Mouse (Mus musculus) hindbrain, embryonic 13.5 days (tissue): ENCODE measurements at regions not wholly inside any gene's neighbourhood (a gene's known extent, or its start where the extent isn't known, plus 50 kb on each side); places are given as distances from the start of the nearest gene placed in this dataset.

Source experiments
- ATAC-seq: fragments of 200-750 bp; cut with Nextera tagmentation; 2 replicates; pipeline ENCODE4 v1.8.0; 2017; ENCODE audit warnings: moderate TSS enrichment; ENCODE audit not compliant: low FRiP score
- H3K27ac ChIP-seq: fragments of 300-500 bp; sonication (generic); 2 replicates; pipeline ENCODE4 v1.5.1; 2015; ENCODE audit warnings: inconsistent platforms, mild to moderate bottlenecking, moderate library complexity
- H3K27me3 ChIP-seq: fragments of 300-500 bp; sonication (generic); 2 replicates; pipeline ENCODE4 v1.6.1; 2015; ENCODE audit warnings: mild to moderate bottlenecking, inconsistent platforms
- H3K36me3 ChIP-seq: fragments of 300-500 bp; sonication (generic); 2 replicates; pipeline ENCODE4 v1.6.1; 2015; ENCODE audit warnings: mild to moderate bottlenecking, inconsistent platforms
- H3K4me1 ChIP-seq: fragments of 300-500 bp; sonication (generic); replicated peaks from 2 replicates; pipeline ENCODE4 v1.6.1; 2015; ENCODE audit warnings: inconsistent platforms
- H3K4me2 ChIP-seq: fragments of 300-500 bp; sonication (generic); 2 replicates; pipeline ENCODE4 v1.6.1; 2015; ENCODE audit warnings: inconsistent platforms, mild to moderate bottlenecking, moderate library complexity
- H3K4me3 ChIP-seq: fragments of 300-500 bp; sonication (generic); 2 replicates; pipeline ENCODE4 v1.5.1; 2015; ENCODE audit warnings: mild to moderate bottlenecking, inconsistent platforms
- H3K9ac ChIP-seq: fragments of 300-500 bp; sonication (generic); 2 replicates; pipeline ENCODE4 v1.6.1; 2015; ENCODE audit warnings: mild to moderate bottlenecking, inconsistent platforms
- H3K9me3 ChIP-seq: fragments of 300-500 bp; sonication (generic); 2 replicates; pipeline ENCODE4 v1.6.1; 2016; ENCODE audit warnings: inconsistent platforms
- WGBS: fragments of 180-500 bp; shearing (Covaris S2); methylation state at CpG from one replicate; pipeline ENCODE4 v1.1.7; 2015; 5-methylcytosine and 5-hydroxymethylcytosine counted together

DNA sequence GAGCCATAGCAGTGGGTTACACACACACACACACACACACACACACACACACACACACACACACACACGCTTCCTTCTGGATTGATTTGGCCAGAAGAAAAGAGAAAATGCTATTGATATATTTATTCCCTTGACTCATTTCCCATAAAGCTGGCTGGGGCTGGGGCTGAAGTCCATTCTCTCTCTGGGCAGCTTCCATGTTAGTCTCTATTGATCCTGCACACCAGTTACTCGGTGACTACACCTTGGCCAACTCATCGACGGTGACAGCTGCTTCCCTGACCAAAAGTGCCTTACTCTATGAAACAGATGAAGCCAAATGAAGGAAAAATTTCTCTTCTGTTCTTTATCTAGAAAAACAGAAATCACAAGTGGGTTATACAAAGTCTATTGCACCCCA lies 82.1 kb downstream of the Snx18 start:
- no peak for ATAC-seq
- Histone ChIP-seq H3K36me3 (no peaks in the 10 kb centered on the region), H3K9me3 (no peaks in the 10 kb centered on the region), H3K27ac (no peak overlapping the region), H3K4me3 (no peak overlapping the region), H3K4me1 (peaks cover 3% of the 10 kb centered on the region; the same call in 1 of the 2 replicates), H3K9ac (no peak overlapping the region), H3K4me2 (no peak overlapping the region), H3K27me3 (no peaks in the 10 kb centered on the region)
- 92% methylated on average over 4 of the region's 4 CpGs for WGBS

DNA sequence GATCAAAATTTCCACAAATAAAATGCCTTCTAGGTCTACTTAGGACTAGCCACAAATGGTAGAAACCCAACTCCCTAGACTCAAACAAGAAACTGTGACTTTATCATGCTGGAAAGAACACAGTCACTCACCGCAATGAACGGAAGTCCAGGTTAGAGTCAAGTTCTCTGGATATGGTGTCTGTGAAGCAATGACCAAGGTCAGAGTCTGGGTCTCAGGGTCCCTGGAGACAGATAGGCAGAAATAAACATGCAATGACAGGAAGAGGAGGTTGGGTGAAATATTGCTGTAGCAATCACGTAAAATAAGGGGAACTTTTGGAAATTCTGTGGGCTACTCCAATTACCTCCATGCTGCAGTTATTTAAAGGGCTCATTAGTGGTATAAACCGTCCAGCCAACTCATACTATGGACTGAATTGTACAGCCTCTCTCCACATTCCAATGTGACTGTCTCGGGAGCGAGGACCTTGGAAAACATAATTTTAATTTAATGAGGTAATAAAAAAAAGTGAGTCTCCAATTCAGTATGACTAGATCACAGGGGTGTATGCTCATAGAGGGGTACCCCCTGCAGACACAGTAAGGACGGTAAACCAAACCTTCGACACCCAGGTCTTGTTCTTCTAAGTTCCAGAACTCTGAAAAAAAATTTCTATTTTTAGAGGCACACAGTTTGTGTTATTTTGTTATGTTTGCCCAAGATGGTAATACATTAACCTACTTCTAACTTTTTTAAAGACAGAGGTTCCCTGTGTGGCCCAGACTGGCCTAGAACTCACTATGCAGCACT lies 83.5 kb downstream of the Snx18 start:
- H3K36me3 ChIP-seq: no peaks in the 10 kb centered on the region
- 87% methylated on average over 8 of the region's 8 CpGs for WGBS
- H3K4me1 ChIP-seq: peaks cover 3% of the 10 kb centered on the region; the same call in 1 of the 2 replicates
- H3K27ac ChIP-seq: no peak overlapping the region
- H3K9me3 ChIP-seq: no peaks in the 10 kb centered on the region
- H3K27me3 ChIP-seq: no peaks in the 10 kb centered on the region
- H3K9ac ChIP-seq: no peak overlapping the region
- no peak overlapping the region for H3K4me3 ChIP-seq
- no peak for ATAC-seq
- H3K4me2 ChIP-seq: no peak overlapping the region

DNA sequence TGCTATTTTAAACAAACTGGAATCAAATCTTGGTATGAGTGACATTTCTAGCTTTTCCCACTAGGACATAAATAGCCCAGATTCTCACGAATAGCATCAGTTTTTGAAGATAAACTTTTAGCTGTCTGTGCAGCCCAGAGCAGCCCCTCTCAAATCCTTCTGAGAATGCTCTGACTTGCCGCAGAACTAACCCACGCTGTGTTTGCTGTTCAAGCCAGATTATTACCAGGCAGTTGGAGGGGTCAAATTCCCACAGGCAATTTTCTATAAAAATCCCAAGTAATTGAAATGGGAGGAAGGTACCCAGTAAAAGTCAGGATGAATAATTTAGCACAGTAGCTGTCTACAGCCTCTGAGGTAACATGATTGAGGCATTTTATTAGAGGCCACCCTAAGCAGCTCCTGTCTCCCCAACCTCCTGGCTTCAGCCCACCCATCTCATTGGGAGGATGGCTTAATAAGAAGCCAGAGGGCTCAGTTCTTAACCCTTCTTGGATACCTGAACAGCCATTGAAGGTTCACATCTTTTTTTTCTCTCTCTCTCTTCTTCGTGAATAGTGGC lies 84.4 kb downstream of the Snx18 start:
- 59% methylated on average over 4 of the region's 4 CpGs for WGBS
- Histone ChIP-seq H3K36me3 (no peaks in the 10 kb centered on the region), H3K27ac (no peak overlapping the region), H3K27me3 (no peaks in the 10 kb centered on the region), H3K4me2 (no peak overlapping the region), H3K4me3 (no peak overlapping the region), H3K4me1 (peaks cover 3% of the 10 kb centered on the region; the same call in 1 of the 2 replicates), H3K9me3 (no peaks in the 10 kb centered on the region), H3K9ac (no peak overlapping the region)
- ATAC-seq: peak; percentile 57; the same call in 1 of the 2 replicates

DNA sequence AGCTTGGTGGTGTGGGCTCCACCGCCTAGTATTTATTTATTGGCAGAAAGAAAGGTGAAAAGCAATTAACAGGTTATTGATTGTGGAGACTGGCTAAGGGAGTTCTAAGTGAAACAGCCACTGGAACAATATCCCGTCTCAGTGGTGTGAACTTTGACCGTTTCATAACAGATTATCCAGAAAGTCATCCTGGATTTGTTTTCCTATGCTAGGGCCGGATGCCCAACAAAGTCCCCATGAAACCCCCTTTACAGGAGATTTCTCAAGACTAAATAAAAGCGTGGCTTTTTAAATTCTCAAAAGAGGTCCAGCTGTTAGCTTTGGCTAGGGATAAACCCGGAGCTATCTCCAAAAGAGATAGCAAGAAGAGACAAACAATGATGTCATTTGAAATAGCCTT lies 91.4 kb downstream of the Snx18 start:
- Histone ChIP-seq H3K9ac (no peak overlapping the region), H3K36me3 (no peaks in the 10 kb centered on the region), H3K4me2 (no peak overlapping the region), H3K4me3 (no peak overlapping the region), H3K9me3 (no peaks in the 10 kb centered on the region), H3K27ac (no peak overlapping the region), H3K4me1 (no peaks in the 10 kb centered on the region), H3K27me3 (no peaks in the 10 kb centered on the region)
- ATAC-seq: no peak
- WGBS: 86% methylated on average over 6 of the region's 6 CpGs

DNA sequence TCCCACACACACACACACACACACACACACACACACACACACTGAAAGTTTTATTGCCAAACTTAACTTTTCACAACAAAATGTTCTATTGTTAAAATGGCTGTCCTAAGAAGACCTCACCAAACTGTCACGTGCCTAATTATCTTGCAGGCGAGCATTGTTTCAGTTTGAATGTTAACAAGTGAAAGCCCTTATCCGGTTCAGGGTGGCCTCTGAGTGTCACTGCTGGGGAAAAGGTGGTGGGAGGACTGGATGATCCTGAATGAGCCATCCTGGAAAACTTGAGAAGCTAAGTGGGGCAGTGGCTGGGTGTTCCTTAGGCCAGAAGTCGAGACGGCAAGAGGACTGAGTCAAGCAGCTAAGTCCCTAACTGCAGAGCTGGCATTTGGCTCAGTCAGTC lies 94.9 kb downstream of the Snx18 start:
- ATAC-seq: no peak
- WGBS: 74% methylated on average over 5 of the region's 5 CpGs

DNA sequence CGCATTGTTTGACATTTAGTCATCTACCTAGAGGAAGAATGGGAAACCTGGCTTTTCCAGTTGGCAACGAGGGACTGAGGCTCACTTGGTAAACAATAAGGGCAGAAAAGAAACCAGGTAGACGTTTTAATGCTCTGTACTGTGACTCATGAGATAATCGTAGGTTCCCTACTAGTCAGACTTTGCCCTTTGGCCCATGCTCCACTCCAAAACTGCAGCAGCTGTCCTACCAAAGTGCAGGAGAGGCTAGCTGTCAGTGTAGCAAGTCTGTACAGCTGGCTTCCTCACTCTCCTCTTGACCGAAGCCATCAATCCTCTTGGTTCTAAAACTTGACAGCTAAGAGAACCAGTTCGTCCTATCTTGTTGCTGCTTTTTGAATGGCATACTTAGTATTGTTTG lies 100.2 kb downstream of the Snx18 start:
- Histone ChIP-seq H3K9ac (no peak overlapping the region), H3K4me2 (no peak overlapping the region), H3K27ac (no peak overlapping the region), H3K36me3 (no peaks in the 10 kb centered on the region), H3K27me3 (no peaks in the 10 kb centered on the region), H3K4me1 (no peaks in the 10 kb centered on the region), H3K4me3 (no peak overlapping the region), H3K9me3 (no peaks in the 10 kb centered on the region)
- 89% methylated on average over 6 of the region's 6 CpGs for WGBS
- no peak for ATAC-seq

More for the DNA sequence above, 94.9 kb downstream of the Snx18 start:
- Histone ChIP-seq H3K4me3 (no peak overlapping the region), H3K9me3 (no peaks in the 10 kb centered on the region), H3K4me1 (no peaks in the 10 kb centered on the region), H3K9ac (no peak overlapping the region), H3K27me3 (no peaks in the 10 kb centered on the region), H3K27ac (no peak overlapping the region), H3K36me3 (no peaks in the 10 kb centered on the region), H3K4me2 (no peak overlapping the region)

DNA sequence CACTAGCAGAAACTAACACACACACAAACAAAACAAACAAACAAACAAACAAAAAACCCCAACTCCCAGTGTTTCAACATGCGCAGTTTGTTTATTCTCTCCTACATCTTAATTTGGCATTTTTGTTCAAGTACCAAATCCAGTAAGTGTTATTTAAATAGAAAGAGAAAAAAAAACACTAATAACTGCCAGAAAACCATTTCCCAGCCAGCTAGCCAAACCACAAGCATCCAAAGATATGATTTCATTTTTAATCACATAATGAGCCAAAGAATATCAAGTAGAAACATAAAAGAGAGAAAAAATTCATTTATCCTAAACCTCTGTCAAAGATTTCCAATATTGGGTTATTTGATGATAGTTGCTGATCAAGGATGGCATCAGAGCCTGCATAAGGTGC lies 102.3 kb downstream of the Snx18 start:
- no peaks in the 10 kb centered on the region for H3K9me3 ChIP-seq
- H3K4me1 ChIP-seq: no peaks in the 10 kb centered on the region
- H3K9ac ChIP-seq: no peak overlapping the region
- 95% methylated on average over 1 of the region's 1 CpGs for WGBS
- H3K36me3 ChIP-seq: no peaks in the 10 kb centered on the region
- no peaks in the 10 kb centered on the region for H3K27me3 ChIP-seq
- no peak for ATAC-seq
- no peak overlapping the region for H3K4me2 ChIP-seq
- H3K4me3 ChIP-seq: no peak overlapping the region
- H3K27ac ChIP-seq: no peak overlapping the region

DNA sequence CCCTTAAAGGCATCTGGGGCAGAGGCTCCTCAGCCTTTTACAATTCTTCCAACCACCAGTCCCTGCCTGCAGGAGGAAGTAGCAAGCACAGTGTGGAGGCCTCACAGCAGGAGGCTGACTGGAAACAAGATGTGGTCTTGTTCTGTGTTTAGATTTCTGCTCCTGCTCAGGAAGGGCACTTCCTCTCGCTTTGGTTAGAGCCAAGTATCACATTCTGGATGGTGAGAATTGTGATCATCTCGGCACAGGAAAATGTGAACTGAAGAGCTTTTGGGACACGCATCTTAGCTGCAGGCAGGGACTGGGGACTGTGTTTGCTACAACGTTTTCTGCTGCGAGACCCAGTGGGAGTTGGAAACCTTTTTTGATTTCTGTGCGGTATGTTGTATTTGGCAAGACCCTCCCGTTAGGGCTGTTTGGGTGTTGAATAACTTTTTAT lies 103.2 kb downstream of the Snx18 start:
- Histone ChIP-seq H3K4me1 (no peaks in the 10 kb centered on the region), H3K9ac (no peak overlapping the region), H3K9me3 (no peaks in the 10 kb centered on the region), H3K27ac (no peak overlapping the region), H3K4me3 (no peak overlapping the region), H3K36me3 (no peaks in the 10 kb centered on the region), H3K4me2 (no peak overlapping the region), H3K27me3 (no peaks in the 10 kb centered on the region)
- 46% methylated on average over 7 of the region's 7 CpGs for WGBS
- no peak for ATAC-seq

DNA sequence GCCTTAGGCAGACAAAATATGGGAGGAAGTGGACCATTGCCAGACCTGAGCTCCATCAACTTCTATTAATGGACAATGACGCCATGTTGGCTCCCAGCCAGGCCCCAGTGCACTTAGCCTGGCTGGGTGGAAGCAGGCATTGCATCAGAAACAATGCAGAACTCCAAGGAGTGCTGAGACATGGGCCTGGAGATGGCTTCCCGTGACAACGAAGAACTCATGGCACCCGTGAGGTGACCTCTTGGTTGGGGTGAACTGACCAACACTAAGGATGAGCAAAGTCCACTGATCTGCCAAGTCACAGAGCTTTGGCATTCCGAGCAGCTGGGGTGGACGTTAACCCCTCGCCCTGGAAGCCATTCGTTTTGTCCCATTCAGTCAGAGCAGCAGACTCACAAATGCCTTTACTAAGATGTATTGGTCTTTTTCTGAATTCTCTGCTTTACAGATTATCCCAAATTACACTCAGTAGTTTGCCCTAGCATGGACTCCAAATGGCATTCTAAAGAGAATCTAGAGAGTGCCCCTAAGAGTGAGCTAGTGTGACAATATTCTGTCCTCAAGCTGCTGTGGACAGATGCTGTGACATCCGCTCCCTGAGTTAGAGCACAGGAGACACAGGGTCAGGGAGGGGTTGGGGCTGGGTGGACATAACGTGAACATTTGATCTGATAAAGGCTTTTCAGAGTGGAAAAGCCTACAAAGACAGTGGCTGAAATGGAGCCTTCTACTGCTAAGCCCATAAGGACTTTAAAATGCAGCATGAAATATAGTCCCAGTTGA lies 108.8 kb downstream of the Snx18 start:
- ATAC-seq: peak; percentile 68; the same call in 1 of the 2 replicates
- Histone ChIP-seq H3K27me3 (no peaks in the 10 kb centered on the region), H3K4me2 (no peak overlapping the region), H3K4me1 (peaks cover 7% of the 10 kb centered on the region), H3K36me3 (no peaks in the 10 kb centered on the region), H3K27ac (0 out of 2 replicates have a peak overlapping the region, but pooled peaks have one; percentile 8), H3K4me3 (no peak overlapping the region), H3K9ac (no peak overlapping the region), H3K9me3 (no peaks in the 10 kb centered on the region)
- WGBS: 61% methylated on average over 10 of the region's 10 CpGs

DNA sequence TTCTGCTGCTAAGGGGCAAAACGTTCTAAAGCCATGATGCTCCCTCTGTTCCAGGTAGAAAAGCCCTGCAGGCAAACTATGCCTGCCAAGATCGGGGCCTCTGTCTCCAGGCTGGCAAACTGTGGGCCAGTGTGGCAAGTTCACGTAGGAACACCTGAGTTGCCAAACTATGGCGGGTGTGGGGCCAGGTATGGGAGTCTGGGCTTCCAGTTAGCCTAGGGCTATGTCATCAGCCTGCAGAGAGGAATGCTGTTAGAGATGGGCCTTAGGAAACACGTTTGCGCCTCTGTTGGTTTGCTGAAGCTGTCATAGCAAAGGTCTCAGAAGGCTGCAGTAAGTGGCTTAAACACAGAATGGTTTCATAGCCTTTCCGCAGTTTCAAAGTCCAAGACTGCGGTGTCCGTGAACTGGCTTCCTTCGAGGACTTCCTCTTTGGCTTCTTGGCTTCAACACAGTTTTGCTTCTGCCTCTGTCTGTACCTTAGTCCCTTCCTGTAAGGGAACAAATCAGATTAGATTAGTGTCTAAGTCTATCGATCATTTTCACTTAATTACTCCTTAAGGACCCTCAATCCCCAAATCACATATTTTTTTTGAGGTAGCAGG lies 110.1 kb downstream of the Snx18 start:
- no peak overlapping the region for H3K9ac ChIP-seq
- H3K4me3 ChIP-seq: no peak overlapping the region
- H3K4me2 ChIP-seq: no peak overlapping the region
- H3K36me3 ChIP-seq: no peaks in the 10 kb centered on the region
- no peaks in the 10 kb centered on the region for H3K9me3 ChIP-seq
- WGBS: 93% methylated on average over 11 of the region's 11 CpGs
- no peak overlapping the region for H3K27ac ChIP-seq
- H3K27me3 ChIP-seq: no peaks in the 10 kb centered on the region
- peaks cover 7% of the 10 kb centered on the region for H3K4me1 ChIP-seq
- ATAC-seq: no peak

DNA sequence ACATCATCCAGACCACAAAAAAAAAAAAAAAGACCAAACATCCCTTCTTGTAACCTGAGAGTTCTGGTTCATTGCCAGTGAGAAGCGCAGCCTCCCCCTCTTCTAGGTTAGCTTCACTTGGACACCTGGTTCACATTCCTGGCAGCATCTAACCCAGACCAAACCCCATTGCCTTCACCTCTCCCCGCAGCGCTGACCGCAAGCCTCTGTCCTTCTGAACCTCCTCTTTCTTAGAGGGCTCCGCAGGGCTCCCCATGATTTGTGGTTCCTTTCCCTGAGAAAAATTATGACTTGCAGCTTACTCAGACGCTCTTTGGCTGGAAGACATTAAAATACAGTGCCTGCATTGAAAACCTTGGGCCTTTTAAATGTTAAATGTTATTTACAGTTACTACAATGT lies 115.8 kb downstream of the Snx18 start:
- Histone ChIP-seq H3K4me3 (no peak overlapping the region), H3K4me1 (no peaks in the 10 kb centered on the region), H3K9ac (no peak overlapping the region), H3K27me3 (no peaks in the 10 kb centered on the region), H3K4me2 (no peak overlapping the region), H3K9me3 (no peaks in the 10 kb centered on the region), H3K36me3 (no peaks in the 10 kb centered on the region), H3K27ac (no peak overlapping the region)
- WGBS: 94% methylated on average over 6 of the region's 6 CpGs
- no peak for ATAC-seq

DNA sequence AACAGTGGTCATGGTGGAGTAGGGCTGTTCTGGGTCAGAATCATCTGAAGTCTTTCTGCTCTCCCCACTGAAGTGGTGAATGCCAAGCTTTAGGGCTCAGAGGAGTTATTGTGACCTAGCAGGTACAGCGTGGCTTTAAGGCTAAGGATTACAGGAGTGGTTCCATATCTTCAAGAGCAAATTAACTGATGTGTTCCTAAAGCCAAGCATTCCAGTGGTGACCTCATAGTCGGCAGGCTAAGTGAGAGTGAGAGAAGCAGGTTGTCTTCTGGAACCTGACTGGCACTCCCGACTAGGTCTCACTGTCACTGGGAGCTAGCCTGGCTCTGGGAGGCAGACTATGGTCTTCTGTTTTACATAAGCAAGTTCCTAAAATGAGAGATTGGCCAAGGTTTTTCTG lies 116.3 kb downstream of the Snx18 start:
- no peak overlapping the region for H3K4me2 ChIP-seq
- ATAC-seq: no peak
- no peak overlapping the region for H3K4me3 ChIP-seq
- no peaks in the 10 kb centered on the region for H3K36me3 ChIP-seq
- no peaks in the 10 kb centered on the region for H3K27me3 ChIP-seq
- no peaks in the 10 kb centered on the region for H3K4me1 ChIP-seq
- H3K9me3 ChIP-seq: no peaks in the 10 kb centered on the region
- H3K27ac ChIP-seq: no peak overlapping the region
- no peak overlapping the region for H3K9ac ChIP-seq
- WGBS: 91% methylated on average over 3 of the region's 3 CpGs
